Mouse (Mus musculus) limb, embryonic 14.5 days (tissue): ENCODE measurements around the gene Crlf1. TPM values are rescaled to one million over a fixed set of nuclear protein-coding genes. Genes with fewer than 3 reads are reported as not detected.

Experiments used
- ATAC-seq: fragments of 200-750 bp; cut with Nextera tagmentation; 2 replicates; pipeline ENCODE4 v1.8.0; 2017; ENCODE audit warnings: low read depth, moderate number of reproducible peaks, moderate TSS enrichment; ENCODE audit not compliant: low FRiP score
- DNase-seq: peaks from one replicate; pipeline ENCODE4 v3.0.0-alpha.2; 2015; ENCODE audit warnings: low spot score
- H3K27ac ChIP-seq: fragments of 300-500 bp; sonication (generic); replicated peaks from 2 replicates; pipeline ENCODE4 v1.5.1; 2014; ENCODE audit warnings: low read depth, mild to moderate bottlenecking, low read length, moderate library complexity, mixed read lengths
- H3K27me3 ChIP-seq: fragments of 300-500 bp; sonication (generic); 2 replicates; pipeline ENCODE4 v1.6.1; 2014; ENCODE audit warnings: low read length, mixed read lengths; ENCODE audit not compliant: control insufficient read depth, insufficient read depth
- H3K36me3 ChIP-seq: fragments of 300-500 bp; sonication (generic); 2 replicates; pipeline ENCODE4 v1.6.1; 2014; ENCODE audit warnings: mild to moderate bottlenecking, low read length, moderate library complexity, mixed read lengths; ENCODE audit not compliant: control insufficient read depth, insufficient read depth
- H3K4me1 ChIP-seq: fragments of 300-500 bp; sonication (generic); 2 replicates; pipeline ENCODE4 v1.6.1; 2014; ENCODE audit warnings: antibody characterized with exemption, low read length, mixed read lengths; ENCODE audit not compliant: control insufficient read depth, insufficient read depth
- H3K4me2 ChIP-seq: fragments of 300-500 bp; sonication (generic); replicated peaks from 2 replicates; pipeline ENCODE4 v1.6.1; 2014; ENCODE audit warnings: low read depth, mild to moderate bottlenecking, low read length, moderate library complexity; ENCODE audit not compliant: severe bottlenecking
- H3K4me3 ChIP-seq: fragments of 300-500 bp; sonication (generic); replicated peaks from 2 replicates; pipeline ENCODE4 v1.5.1; 2014; ENCODE audit warnings: low read length
- H3K9ac ChIP-seq: fragments of 300-500 bp; sonication (generic); 2 replicates; pipeline ENCODE4 v1.6.1; 2014; ENCODE audit warnings: mild to moderate bottlenecking, low read depth, low read length, moderate library complexity; ENCODE audit not compliant: severe bottlenecking
- H3K9me3 ChIP-seq: fragments of 300-500 bp; sonication (generic); 2 replicates; pipeline ENCODE4 v1.6.1; 2016; ENCODE audit warnings: low read length; ENCODE audit not compliant: control insufficient read depth
- POLR2A ChIP-seq: fragments of 200-500 bp; IDR thresholded peaks from 2 replicates; pipeline ENCODE4 v1.8.0; 2012; ENCODE audit warnings: inconsistent platforms, mild to moderate bottlenecking, moderate library complexity, borderline replicate concordance; ENCODE audit not compliant: insufficient read depth, insufficient read length; ENCODE audit errors: extremely low read depth
- WGBS: fragments of 180-500 bp; shearing (Covaris S2); extraction: QIAGEN DNeasy Blood & Tissue Kit; methylation state at CpG from one replicate; pipeline ENCODE4 v1.1.7; 2014; 5-methylcytosine and 5-hydroxymethylcytosine counted together
- polyA plus RNA-seq, 2 experiments: library from polyadenylated mRNA; depleted of rRNA in 1 of 2; stranded (reverse) in 1 of 2; unstranded in 1 of 2; fragments of >200 nt; fragmentation: Nextera tagmentation in 1 of 2; extraction: Ambion mirVana in 1 of 2; gene quantifications; 2 replicates each; pipeline versions ENCODE4 v1.2.1 to v1.2.3; 2012 to 2014

The Crlf1 gene
- polyA plus RNA-seq, 2 experiments: 91.5 to 98.9 TPM

- peak overlapping the region; percentile 89; the same call in 1 of the 2 replicates for H3K27ac ChIP-seq
- H3K27me3 ChIP-seq: peaks cover 5% of the 10 kb centered on the region; the same call in 1 of the 2 replicates
- TF ChIP-seq POLR2A: no peak
- DNase-seq: no peak
- peak overlapping the region; percentile 73 for H3K9ac ChIP-seq
- peaks cover 63% of the 10 kb centered on the region for H3K4me1 ChIP-seq
- ATAC-seq: peak; percentile 6
- H3K4me2 ChIP-seq: peak overlapping the region; percentile 74
- peaks cover 23% of the 10 kb centered on the region for H3K36me3 ChIP-seq
- 31% methylated on average over 32 of the region's 32 CpGs for WGBS
- peak overlapping the region; percentile 57 for H3K4me3 ChIP-seq
- H3K9me3 ChIP-seq: no peaks in the 10 kb centered on the region
Observed at GRCm38 (mm10) chr8:70505698-70506327, 12.9 kb downstream of the Crlf1 start.

GRCm38 (mm10) chr8:70506328-70507026 is 13.5 kb downstream of the Crlf1 start, which contains the start of gene Rex1bd:
Rex1bd (minus strand) TSS chr8:70506752.
- H3K9me3 ChIP-seq: no peaks in the 10 kb centered on the region
- H3K4me3 ChIP-seq: peak within 1 kb of the TSS; percentile 57
- peak within 1 kb of the TSS; percentile 89 for H3K27ac ChIP-seq
- H3K4me2 ChIP-seq: peak within 1 kb of the TSS; percentile 74
- H3K9ac ChIP-seq: peak within 1 kb of the TSS; percentile 73
- WGBS: 2% methylated on average over 35 of the region's 40 CpGs
- H3K36me3 ChIP-seq: peaks cover 23% of the 10 kb centered on the region
- TF ChIP-seq POLR2A: 0 out of 2 replicates have a peak, but pooled peaks have one; percentile 57
- DNase-seq (peak; percentile 94), ATAC-seq (peak; percentile 88)
- H3K27me3 ChIP-seq: peaks cover 5% of the 10 kb centered on the region; the same call in 1 of the 2 replicates
- H3K4me1 ChIP-seq: peaks cover 56% of the 10 kb centered on the region

- no peak for TF ChIP-seq POLR2A
- Histone ChIP-seq H3K4me2 (0 out of 2 replicates have a peak overlapping the region, but pooled peaks have one; percentile 74), H3K4me1 (peaks cover 52% of the 10 kb centered on the region), H3K9ac (peak overlapping the region; percentile 73; the same call in 1 of the 2 replicates), H3K9me3 (no peaks in the 10 kb centered on the region), H3K27ac (no peak overlapping the region), H3K27me3 (peaks cover 3% of the 10 kb centered on the region; the same call in 1 of the 2 replicates), H3K4me3 (peak overlapping the region; percentile 57; the same call in 1 of the 2 replicates), H3K36me3 (peaks cover 23% of the 10 kb centered on the region)
- 55% methylated on average over 5 of the region's 5 CpGs for WGBS
- ATAC-seq: no peak
- no peak for DNase-seq
Observed at GRCm38 (mm10) chr8:70507027-70507393, 14.1 kb downstream of the Crlf1 start.

GRCm38 (mm10) chr8:70509281-70509952 is 16.5 kb downstream of the Crlf1 start:
- Histone ChIP-seq H3K4me3 (peak overlapping the region; percentile 97), H3K4me2 (peak overlapping the region; percentile 88), H3K9ac (peak overlapping the region; percentile 95), H3K36me3 (peaks cover 40% of the 10 kb centered on the region), H3K27ac (peak overlapping the region; percentile 96), H3K4me1 (peaks cover 28% of the 10 kb centered on the region), H3K9me3 (no peaks in the 10 kb centered on the region), H3K27me3 (no peaks in the 10 kb centered on the region)
- WGBS: 11% methylated on average over 25 of the region's 25 CpGs
- DNase-seq (no peak), ATAC-seq (no peak)
- TF ChIP-seq POLR2A: no peak
